Mouse (Mus musculus): ENCODE results near the gene Ube2v1. TPM values are rescaled to one million over a fixed set of nuclear protein-coding genes. Genes with fewer than 3 reads are reported as not detected.

Ube2v1 gene
- polyA plus RNA-seq, 1 experiment from 2014 or later, result 410 TPM

DNA sequence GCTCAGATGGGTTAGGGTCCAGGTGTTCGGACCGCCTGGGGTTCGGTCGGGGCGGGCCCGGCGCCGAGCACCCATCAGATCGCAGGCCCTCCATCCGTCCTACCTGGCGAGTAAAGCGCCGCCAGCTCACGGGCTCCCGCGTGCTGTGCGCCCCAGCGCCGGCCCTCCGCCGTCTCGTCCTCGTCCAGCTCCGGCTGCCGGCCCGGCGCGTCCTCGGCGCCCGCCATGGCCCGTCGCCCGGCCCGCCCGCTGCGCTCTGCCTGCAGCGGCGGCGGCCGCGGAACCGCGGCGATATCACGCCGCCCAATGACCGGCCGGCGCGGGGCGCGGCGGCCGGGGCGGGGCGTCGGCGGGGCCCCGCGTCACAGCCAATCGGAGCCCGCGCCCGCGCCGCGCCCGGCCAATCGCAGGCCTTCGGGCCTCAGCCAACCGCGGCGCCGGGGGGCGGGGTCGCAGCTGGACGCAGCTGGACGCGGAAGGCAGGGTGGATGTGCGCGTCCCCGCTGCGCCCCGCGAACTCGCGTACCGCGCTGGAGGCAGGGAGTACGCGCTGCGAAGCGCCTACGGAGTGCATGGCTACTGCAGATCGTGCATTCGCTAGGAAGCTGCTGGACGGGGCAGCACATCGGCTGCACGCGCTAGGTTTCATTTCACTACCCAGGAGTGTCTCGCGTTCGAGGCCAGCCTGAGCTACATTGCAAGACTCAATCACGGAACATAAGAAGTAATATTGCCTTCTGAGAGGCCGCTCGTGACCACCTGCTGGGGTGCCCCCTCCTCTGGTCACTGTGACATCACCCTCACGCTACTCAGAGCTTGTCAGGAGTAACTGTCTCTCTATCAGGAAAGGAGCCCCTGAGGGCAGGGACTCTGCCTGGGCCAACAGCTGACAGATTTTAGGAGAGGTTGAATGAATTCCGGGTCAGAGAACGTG, 29.6 kb upstream of the Ube2v1 start, which contains the start of gene Gm20431:
Gene Gm20431 (minus strand): TSS at position 227 of the 934 bp plus-strand sequence.
- 2% methylated on average over 110 of the region's 110 CpGs for WGBS
- H3K4me3 ChIP-seq, result peak within 1 kb of the TSS; percentile 85
- H3K4me1 ChIP-seq, result peaks cover 40% of the 10 kb centered on the region
- H3K27ac ChIP-seq (replicated peaks), result peak within 1 kb of the TSS; percentile 90
- DNase-seq (ENCODE audit: low spot score), result peak; percentile 91
- H3K36me3 ChIP-seq, result peaks cover 8% of the 10 kb centered on the region
- peaks cover 17% of the 10 kb centered on the region for H3K27me3 ChIP-seq (ENCODE audit: low read depth, poor library complexity, severe bottlenecking)
- no peaks in the 10 kb centered on the region for H3K9me3 ChIP-seq (replicated peaks)

DNA sequence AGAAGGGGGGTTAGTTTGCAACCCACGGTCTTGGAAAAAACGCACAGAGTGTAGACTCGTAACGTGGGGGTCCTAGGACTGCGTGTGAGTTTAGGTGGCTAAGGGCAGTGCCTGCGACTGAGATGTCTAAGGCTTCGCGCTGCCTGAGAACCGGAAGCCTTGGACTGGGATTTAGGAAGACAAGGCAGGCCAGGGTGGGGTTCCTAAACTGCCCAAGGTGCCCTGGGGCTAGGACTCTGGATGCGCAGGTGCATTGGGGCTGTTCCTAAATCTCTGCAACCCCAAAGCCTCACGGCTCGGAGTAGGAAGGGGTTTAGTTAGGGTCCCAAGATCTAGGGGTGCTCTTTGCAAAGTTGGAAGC, 28.7 kb upstream of the Ube2v1 start:
- H3K36me3 ChIP-seq, result peaks cover 8% of the 10 kb centered on the region
- H3K4me3 ChIP-seq, result peak overlapping the region; percentile 85
- H3K4me1 ChIP-seq, result peaks cover 41% of the 10 kb centered on the region
- 2% methylated on average over 12 of the region's 12 CpGs for WGBS
- no peaks in the 10 kb centered on the region for H3K9me3 ChIP-seq (replicated peaks)
- peak overlapping the region; percentile 90 for H3K27ac ChIP-seq (replicated peaks)
- H3K27me3 ChIP-seq (ENCODE audit: low read depth, poor library complexity, severe bottlenecking), result peaks cover 17% of the 10 kb centered on the region
- DNase-seq (ENCODE audit: low spot score), result peak; percentile 47

DNA sequence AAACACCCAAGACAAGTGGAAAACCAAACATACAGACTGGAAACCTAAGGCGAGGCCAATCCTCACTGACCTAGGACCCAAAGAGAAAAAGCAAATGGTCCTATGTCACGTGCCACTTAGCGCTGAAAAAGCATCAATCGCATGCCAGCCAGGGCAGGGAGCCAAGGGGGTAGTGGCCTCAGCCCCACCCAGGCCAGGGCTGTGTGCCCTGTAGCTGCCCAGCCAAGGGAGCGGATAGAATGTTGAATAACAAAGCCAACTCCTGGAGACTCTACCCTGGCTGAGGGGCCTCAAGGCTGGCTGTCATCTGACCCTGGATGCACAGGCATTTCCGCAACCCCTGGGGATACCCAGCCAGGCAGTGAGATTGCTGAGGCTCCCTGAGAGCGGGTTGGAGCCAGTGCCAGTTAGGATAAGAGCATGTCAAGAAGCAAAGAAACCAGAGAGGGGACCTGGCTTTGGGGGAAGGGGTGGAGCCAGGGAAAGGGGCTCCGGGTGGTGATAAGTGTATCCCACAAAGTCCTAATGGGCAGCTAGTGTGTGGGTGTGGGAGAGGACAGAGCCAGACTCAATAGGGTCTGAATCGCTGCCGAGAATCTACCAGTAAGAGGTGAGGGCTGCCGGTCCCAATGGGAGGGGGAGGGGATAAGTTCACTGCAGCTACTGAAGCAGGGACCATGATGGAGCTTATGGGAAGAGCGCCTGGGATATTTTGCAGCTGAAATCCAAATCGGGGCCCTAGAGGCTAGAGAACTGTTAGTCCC, 28.1 kb upstream of the Ube2v1 start:
- Histone ChIP-seq H3K4me1 (peaks cover 41% of the 10 kb centered on the region), H3K27ac (replicated peaks) (peak overlapping the region; percentile 90; the same call in 1 of the 2 replicates), H3K36me3 (peaks cover 9% of the 10 kb centered on the region), H3K4me3 (peak overlapping the region; percentile 85), H3K9me3 (replicated peaks) (no peaks in the 10 kb centered on the region), H3K27me3 (ENCODE audit: low read depth, poor library complexity, severe bottlenecking) (peaks cover 17% of the 10 kb centered on the region)
- 25% methylated on average over 13 of the region's 13 CpGs for WGBS
- DNase-seq (ENCODE audit: low spot score), result no peak

DNA sequence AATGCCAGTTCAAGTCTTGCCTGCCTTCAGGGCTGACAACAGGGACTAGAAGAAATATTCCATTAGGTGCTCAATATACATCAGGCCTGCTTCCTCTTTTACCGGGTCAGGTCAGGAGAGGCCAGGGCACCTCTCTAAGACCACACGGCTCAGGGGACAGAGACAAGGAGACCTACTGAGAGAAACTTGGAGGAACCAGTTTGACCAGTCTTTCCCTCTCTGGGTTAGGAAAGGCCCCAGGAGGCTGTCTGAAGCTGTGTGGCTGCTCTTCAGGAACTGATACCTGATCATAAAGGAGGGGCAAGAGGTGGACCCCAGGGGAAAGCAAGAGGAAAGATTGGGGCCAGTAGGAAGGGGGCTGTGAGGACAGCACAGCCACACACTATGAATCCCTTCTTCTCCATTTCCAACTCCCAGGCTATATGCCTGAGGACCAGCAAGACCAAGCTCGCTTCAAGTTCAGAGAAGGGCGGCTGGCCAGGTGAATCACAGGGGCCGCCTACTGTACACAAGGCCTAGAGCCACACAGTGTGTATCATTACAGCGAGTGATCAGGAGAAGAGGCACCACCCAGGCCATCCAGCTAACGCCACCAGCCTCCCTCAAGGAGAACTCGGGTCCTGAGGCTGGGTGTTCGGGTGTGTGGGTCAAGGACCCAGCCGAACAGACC, 27.4 kb upstream of the Ube2v1 start:
- Histone ChIP-seq H3K4me3 (peak overlapping the region; percentile 85), H3K36me3 (peaks cover 17% of the 10 kb centered on the region), H3K4me1 (peaks cover 41% of the 10 kb centered on the region), H3K27me3 (ENCODE audit: low read depth, poor library complexity, severe bottlenecking) (peaks cover 17% of the 10 kb centered on the region), H3K9me3 (replicated peaks) (no peaks in the 10 kb centered on the region), H3K27ac (replicated peaks) (no peak overlapping the region)
- DNase-seq (ENCODE audit: low spot score), result no peak
- 78% methylated on average over 10 of the region's 10 CpGs for WGBS

DNA sequence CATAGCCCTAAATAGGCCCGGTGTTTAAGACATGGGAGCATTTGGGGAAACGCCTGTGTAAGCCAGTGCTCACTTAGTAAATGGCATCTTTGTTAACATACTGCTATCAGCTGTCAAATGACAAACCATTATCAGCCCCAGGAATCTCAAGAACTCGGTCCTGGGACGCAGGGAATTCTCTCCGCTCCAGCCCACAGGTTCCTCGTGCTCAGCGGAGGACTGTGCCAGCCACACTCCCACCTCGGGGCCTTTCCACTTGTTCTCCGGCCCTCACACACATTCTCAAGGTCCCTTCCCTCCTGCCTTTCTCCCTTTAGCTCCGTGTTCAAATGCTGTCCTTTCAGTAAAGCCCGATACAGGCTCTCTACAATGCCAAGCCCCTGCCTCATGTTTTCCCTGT, 26.8 kb upstream of the Ube2v1 start:
- 81% methylated on average over 11 of the region's 11 CpGs for WGBS
- no peak for DNase-seq (ENCODE audit: low spot score)
- H3K36me3 ChIP-seq, result peaks cover 23% of the 10 kb centered on the region
- peaks cover 41% of the 10 kb centered on the region for H3K4me1 ChIP-seq
- H3K27me3 ChIP-seq (ENCODE audit: low read depth, poor library complexity, severe bottlenecking), result peaks cover 17% of the 10 kb centered on the region
- H3K9me3 ChIP-seq (replicated peaks), result no peaks in the 10 kb centered on the region
- H3K27ac ChIP-seq (replicated peaks), result no peak overlapping the region
- H3K4me3 ChIP-seq, result 0 out of 2 replicates have a peak overlapping the region, but pooled peaks have one; percentile 85

DNA sequence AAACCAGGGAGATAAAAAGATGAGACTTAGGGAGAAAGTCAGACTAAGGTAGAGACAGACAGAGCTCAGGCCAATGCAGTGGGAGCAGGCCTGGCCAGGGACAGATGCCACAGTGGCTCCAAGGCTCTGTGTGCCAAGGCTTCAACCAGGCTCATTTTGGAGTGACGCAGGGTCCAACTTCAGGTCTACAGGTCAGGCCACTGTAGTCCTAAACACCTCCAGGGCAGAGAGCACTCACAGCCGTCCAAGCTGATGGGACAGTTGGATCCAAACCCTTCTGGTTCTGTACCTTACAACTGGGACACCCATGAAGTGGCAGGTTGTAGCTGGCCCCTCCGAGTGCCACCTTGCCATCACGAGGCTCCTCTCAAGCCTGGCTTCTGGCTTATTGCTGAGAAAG, 26.1 kb upstream of the Ube2v1 start:
- Histone ChIP-seq H3K4me1 (peaks cover 41% of the 10 kb centered on the region), H3K27ac (replicated peaks) (no peak overlapping the region), H3K27me3 (ENCODE audit: low read depth, poor library complexity, severe bottlenecking) (peaks cover 12% of the 10 kb centered on the region), H3K36me3 (peaks cover 30% of the 10 kb centered on the region), H3K9me3 (replicated peaks) (no peaks in the 10 kb centered on the region), H3K4me3 (no peak overlapping the region)
- WGBS, result 88% methylated on average over 4 of the region's 4 CpGs
- no peak for DNase-seq (ENCODE audit: low spot score)

DNA sequence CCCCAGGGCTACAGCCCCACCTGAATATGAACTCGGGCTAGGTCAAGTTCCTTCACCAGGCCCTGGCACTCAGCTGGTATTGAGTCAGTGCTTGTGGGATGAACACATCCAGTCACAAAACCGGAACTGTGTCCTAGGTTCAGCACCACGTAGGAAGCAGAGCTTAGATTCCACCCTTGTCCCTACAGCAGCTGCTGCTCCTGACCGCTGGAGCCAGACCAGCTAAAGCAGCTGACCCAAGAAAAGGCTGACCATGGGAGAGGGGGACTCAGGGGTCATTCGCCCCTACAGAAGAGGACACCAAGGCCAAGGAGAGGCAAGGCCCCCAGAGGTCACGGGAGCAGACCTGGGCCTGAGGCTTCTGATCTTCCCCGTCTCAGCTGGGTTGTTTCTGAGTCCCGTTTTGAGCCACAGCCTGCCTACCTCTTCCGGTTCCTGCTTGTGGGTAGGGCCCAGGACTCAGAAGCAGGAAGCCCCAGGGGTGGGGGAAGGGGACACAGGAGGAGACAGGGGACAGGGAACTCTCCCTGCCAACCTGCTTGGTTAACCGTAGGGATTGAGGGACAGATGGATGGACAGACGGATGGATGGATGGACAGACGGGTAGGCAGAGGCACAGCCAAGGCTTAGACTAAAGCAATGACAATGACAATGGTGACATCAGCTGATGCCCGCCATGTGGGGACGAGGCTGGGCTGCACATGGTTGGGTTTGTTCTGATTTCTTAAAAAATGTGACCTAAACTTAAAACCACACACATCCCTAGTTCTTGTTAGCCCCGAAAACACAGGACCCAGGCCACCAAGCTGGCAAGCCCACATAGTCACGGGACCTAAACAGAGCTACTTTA, 25.0 kb upstream of the Ube2v1 start:
- no peaks in the 10 kb centered on the region for H3K9me3 ChIP-seq (replicated peaks)
- no peak for DNase-seq (ENCODE audit: low spot score)
- no peak overlapping the region for H3K4me3 ChIP-seq
- H3K27ac ChIP-seq (replicated peaks), result no peak overlapping the region
- H3K4me1 ChIP-seq, result peaks cover 33% of the 10 kb centered on the region
- peaks cover 1% of the 10 kb centered on the region; the same call in 1 of the 2 replicates for H3K27me3 ChIP-seq (ENCODE audit: low read depth, poor library complexity, severe bottlenecking)
- WGBS, result 90% methylated on average over 16 of the region's 16 CpGs
- peaks cover 41% of the 10 kb centered on the region for H3K36me3 ChIP-seq

DNA sequence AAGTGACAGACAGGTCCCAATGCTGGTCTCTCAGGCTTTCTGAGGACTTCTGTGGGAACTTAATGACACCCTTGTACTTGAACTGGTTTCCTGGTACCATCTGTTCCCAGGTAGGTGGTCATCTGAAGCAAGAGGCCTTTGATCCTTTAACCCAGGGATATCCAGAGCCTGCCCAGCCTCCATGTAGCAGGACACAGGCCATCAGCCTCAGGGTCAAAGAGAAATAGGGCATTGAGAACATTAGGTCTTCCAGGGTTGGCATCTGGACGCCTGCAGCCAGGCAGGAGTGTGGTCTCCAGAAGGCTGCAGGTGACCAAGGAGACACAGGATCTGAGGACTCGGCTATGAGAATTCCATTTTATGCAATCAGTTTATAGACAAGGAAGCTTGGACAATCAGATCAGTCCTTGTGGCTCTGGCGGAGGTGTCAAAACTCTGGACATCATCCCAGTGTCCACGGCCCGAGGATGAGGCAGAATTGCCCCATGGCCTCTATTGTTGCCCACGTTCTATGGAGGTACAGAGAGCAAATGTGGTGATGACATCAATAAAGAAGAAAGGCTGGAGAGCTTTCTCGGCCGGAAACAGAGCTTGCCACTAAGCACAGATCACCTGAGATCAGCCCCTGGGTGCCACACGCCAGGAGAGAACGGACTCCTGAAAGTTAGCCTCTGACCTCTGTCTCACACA, 23.2 kb upstream of the Ube2v1 start:
- Histone ChIP-seq H3K4me1 (peaks cover 21% of the 10 kb centered on the region), H3K27me3 (ENCODE audit: low read depth, poor library complexity, severe bottlenecking) (no peaks in the 10 kb centered on the region), H3K4me3 (no peak overlapping the region), H3K9me3 (replicated peaks) (no peaks in the 10 kb centered on the region), H3K27ac (replicated peaks) (no peak overlapping the region), H3K36me3 (peaks cover 54% of the 10 kb centered on the region)
- 91% methylated on average over 10 of the region's 10 CpGs for WGBS
- DNase-seq (ENCODE audit: low spot score), result no peak

DNA sequence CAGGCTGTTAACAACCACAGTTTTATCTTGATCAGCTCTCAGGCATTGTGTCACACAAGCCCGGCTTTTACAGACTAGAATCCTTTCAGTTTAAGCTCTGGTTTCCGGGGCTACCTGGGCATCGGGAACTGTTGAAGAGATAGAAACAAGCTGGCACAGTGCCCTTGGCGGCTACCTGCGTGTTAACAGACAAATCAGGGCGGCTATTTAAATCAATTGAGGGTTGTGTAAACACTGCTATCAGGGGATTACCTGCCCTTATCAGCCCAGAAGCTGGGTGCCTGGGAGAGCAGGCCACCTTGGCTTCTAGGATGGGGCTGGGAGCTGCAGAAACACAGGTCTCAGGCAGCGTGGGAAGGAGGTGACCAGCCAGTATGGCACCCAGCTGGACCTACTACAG, 20.8 kb upstream of the Ube2v1 start:
- Histone ChIP-seq H3K36me3 (peaks cover 74% of the 10 kb centered on the region), H3K27ac (replicated peaks) (no peak overlapping the region), H3K4me3 (no peak overlapping the region), H3K27me3 (ENCODE audit: low read depth, poor library complexity, severe bottlenecking) (no peaks in the 10 kb centered on the region), H3K4me1 (peaks cover 6% of the 10 kb centered on the region), H3K9me3 (replicated peaks) (no peaks in the 10 kb centered on the region)
- DNase-seq (ENCODE audit: low spot score), result no peak
- 88% methylated on average over 7 of the region's 7 CpGs for WGBS

DNA sequence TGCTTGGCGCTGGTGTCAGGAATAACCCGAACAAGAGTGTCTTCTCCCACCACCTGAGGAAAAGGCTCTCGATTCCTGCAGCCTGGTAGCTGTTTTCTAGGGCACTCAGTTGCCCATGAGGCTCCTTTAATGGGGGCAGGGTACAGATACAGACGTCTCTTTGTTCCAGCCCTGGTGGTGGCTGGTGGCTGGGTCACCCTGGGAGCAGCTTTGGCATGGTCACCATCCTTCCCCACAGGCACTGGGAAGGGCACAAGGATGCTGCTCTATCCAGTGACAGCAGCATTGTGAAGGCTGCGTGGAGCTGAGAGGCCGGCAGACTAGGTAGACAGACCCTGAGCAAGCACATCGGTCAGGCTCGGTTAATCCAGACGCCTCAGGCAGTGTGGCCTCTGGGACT, 19.7 kb upstream of the Ube2v1 start:
- H3K36me3 ChIP-seq, result peaks cover 74% of the 10 kb centered on the region
- DNase-seq (ENCODE audit: low spot score), result no peak
- WGBS, result 91% methylated on average over 9 of the region's 9 CpGs

DNA sequence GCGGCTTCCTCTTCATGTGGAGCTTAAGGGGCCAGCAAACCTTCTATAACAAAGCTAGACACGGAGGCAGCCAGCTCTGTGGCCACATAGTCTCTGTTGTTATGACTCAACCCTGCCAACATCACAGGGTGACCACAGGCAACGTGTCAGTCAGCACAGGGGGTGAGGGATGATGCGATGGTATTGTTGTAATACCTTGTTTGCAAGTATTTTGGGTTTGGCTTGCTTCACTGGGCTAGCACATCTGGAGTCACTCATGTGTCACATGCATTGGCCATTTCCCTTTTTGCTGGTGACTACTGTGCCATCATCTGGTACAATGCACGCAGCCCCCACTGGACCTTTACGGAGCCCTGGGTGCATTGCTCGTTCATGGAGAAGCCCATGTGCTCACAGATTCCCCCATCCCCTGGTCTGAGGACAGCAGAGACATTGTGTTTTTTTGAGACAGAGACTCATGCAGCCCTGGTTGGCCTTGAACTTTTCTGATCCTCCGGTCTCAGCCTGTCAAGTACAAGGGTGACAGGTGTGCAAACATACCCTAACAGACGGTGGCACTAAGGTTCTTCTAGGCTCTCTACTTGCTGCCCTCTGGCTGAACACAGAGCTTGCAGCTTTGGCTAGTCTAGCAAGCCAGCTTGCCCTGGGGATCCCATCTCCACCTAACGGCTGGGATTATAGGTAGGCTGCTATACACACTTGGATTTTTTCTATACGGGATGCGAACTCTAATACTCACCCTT, 17.6 kb upstream of the Ube2v1 start:
- Histone ChIP-seq H3K36me3 (peaks cover 88% of the 10 kb centered on the region), H3K4me1 (no peaks in the 10 kb centered on the region)

More for the DNA sequence above, 19.7 kb upstream of the Ube2v1 start:
- no peak overlapping the region for H3K27ac ChIP-seq (replicated peaks)
- no peaks in the 10 kb centered on the region for H3K27me3 ChIP-seq (ENCODE audit: low read depth, poor library complexity, severe bottlenecking)
- peaks cover under 1% of the 10 kb centered on the region; the same call in 1 of the 2 replicates for H3K4me1 ChIP-seq
- no peak overlapping the region for H3K4me3 ChIP-seq
- H3K9me3 ChIP-seq (replicated peaks), result no peaks in the 10 kb centered on the region

More for the DNA sequence above, 17.6 kb upstream of the Ube2v1 start:
- no peaks in the 10 kb centered on the region for H3K27me3 ChIP-seq (ENCODE audit: low read depth, poor library complexity, severe bottlenecking)
- no peak overlapping the region for H3K4me3 ChIP-seq
- H3K9me3 ChIP-seq (replicated peaks), result no peaks in the 10 kb centered on the region
- H3K27ac ChIP-seq (replicated peaks), result no peak overlapping the region
- 94% methylated on average over 12 of the region's 12 CpGs for whole genome bisulfite sequencing
- DNase-seq (ENCODE audit: low spot score), result no peak

Data from midbrain, embryonic 10.5 days (tissue).